Mouse (Mus musculus): ENCODE measurements around the gene Gorab. TPM values are rescaled to one million over a fixed set of nuclear protein-coding genes. Genes with fewer than 3 reads are reported as not detected.

Gorab gene
- polyA plus RNA-seq, 1 experiment = 2.2 TPM

DNA sequence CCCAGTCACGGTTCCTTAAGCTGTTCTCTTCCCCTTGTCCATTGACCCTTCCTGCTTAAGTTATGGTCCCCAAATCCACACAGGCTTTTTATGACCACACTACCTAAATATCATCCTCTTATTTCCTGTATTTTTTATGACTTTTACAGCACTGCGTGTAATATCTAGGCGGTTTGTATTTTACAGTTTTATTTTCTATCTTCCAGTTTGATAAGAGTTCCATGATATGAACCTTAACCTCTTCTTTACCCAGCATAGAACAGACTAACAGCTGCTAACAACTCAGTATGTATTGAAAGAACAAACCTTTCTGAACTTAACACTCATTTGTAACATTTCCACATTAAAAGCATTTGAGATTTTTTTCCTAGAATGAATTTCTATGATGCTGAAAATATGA is 2.7 kb upstream of the Gorab start:
- no peak for TF ChIP-seq POLR2A (IDR thresholded peaks at IDR 0.05; ENCODE audit: control insufficient read depth, extremely low read depth, insufficient read depth, low read length, poor library complexity)
- TF ChIP-seq CTCF (IDR thresholded peaks at IDR 0.05; ENCODE audit: borderline replicate concordance, control insufficient read depth, extremely low read depth, insufficient read depth, low read length, poor library complexity) = no peak
- H3K27ac ChIP-seq (ENCODE audit: control insufficient read depth, insufficient read depth, low read length) = no peak overlapping the region
- H3K27me3 ChIP-seq (ENCODE audit: control insufficient read depth, insufficient read depth, low read length) = no peaks in the 10 kb centered on the region
- no peak overlapping the region for H3K4me3 ChIP-seq (ENCODE audit: control insufficient read depth, insufficient read depth, low read length)
- no peaks in the 10 kb centered on the region for H3K36me3 ChIP-seq (ENCODE audit: control insufficient read depth, insufficient read depth, low read length)
- no peak for DNase-seq
- 88% methylated on average over 3 of the region's 3 CpGs for WGBS
- 0 out of 2 replicates have a peak, but pooled peaks cover 3% of the 10 kb centered on the region for H3K4me1 ChIP-seq (replicated peaks; ENCODE audit: control insufficient read depth, insufficient read depth, low read length)

- Histone ChIP-seq H3K36me3 (ENCODE audit: control insufficient read depth, insufficient read depth, low read length) (peaks cover 18% of the 10 kb centered on the region), H3K27ac (ENCODE audit: control insufficient read depth, insufficient read depth, low read length) (no peak overlapping the region), H3K27me3 (ENCODE audit: control insufficient read depth, insufficient read depth, low read length) (no peaks in the 10 kb centered on the region), H3K4me1 (replicated peaks; ENCODE audit: control insufficient read depth, insufficient read depth, low read length) (no peaks in the 10 kb centered on the region), H3K4me3 (ENCODE audit: control insufficient read depth, insufficient read depth, low read length) (no peak overlapping the region)
- DNase-seq = no peak
- 92% methylated on average over 6 of the region's 6 CpGs for WGBS
- TF ChIP-seq CTCF (IDR thresholded peaks at IDR 0.05; ENCODE audit: borderline replicate concordance, control insufficient read depth, extremely low read depth, insufficient read depth, low read length, poor library complexity) = no peak
- no peak for TF ChIP-seq POLR2A (IDR thresholded peaks at IDR 0.05; ENCODE audit: control insufficient read depth, extremely low read depth, insufficient read depth, low read length, poor library complexity)
Measured at GRCm38 (mm10) chr1:163391321-163391720, 12.1 kb downstream of the Gorab start.

DNA sequence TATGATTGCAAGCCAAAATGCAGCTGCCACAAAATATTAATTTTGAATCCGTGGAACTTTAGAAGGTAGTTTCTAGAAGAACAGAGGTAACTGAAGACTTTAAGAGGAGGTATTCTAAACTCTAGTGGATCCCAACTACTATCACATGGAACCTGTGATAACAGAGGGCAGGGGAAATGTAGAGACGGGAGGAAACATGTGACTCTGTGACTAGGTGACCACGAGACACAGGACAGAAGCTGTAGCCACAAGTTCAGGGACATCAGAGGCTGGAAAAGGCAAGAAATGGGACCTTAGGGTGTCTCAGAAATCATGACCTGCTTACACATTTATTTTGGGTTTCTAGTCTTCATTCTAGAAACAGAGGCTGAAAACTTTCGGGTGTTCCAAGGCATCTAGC is 13.4 kb downstream of the Gorab start:
- TF ChIP-seq CTCF (IDR thresholded peaks at IDR 0.05; ENCODE audit: borderline replicate concordance, control insufficient read depth, extremely low read depth, insufficient read depth, low read length, poor library complexity) (no peak), POLR2A (IDR thresholded peaks at IDR 0.05; ENCODE audit: control insufficient read depth, extremely low read depth, insufficient read depth, low read length, poor library complexity) (no peak)
- Histone ChIP-seq H3K4me3 (ENCODE audit: control insufficient read depth, insufficient read depth, low read length) (no peak overlapping the region), H3K36me3 (ENCODE audit: control insufficient read depth, insufficient read depth, low read length) (peaks cover 25% of the 10 kb centered on the region), H3K4me1 (replicated peaks; ENCODE audit: control insufficient read depth, insufficient read depth, low read length) (no peaks in the 10 kb centered on the region), H3K27ac (ENCODE audit: control insufficient read depth, insufficient read depth, low read length) (no peak overlapping the region), H3K27me3 (ENCODE audit: control insufficient read depth, insufficient read depth, low read length) (no peaks in the 10 kb centered on the region)
- WGBS = 88% methylated on average over 4 of the region's 4 CpGs
- DNase-seq = no peak

GRCm38 (mm10) chr1:163386196-163386595 is 17.3 kb downstream of the Gorab start:
- Histone ChIP-seq H3K36me3 (ENCODE audit: control insufficient read depth, insufficient read depth, low read length) (peaks cover 12% of the 10 kb centered on the region), H3K27ac (ENCODE audit: control insufficient read depth, insufficient read depth, low read length) (no peak overlapping the region), H3K4me1 (replicated peaks; ENCODE audit: control insufficient read depth, insufficient read depth, low read length) (no peaks in the 10 kb centered on the region), H3K4me3 (ENCODE audit: control insufficient read depth, insufficient read depth, low read length) (no peak overlapping the region), H3K27me3 (ENCODE audit: control insufficient read depth, insufficient read depth, low read length) (no peaks in the 10 kb centered on the region)
- TF ChIP-seq POLR2A (IDR thresholded peaks at IDR 0.05; ENCODE audit: control insufficient read depth, extremely low read depth, insufficient read depth, low read length, poor library complexity) (no peak), CTCF (IDR thresholded peaks at IDR 0.05; ENCODE audit: borderline replicate concordance, control insufficient read depth, extremely low read depth, insufficient read depth, low read length, poor library complexity) (no peak)
- DNase-seq = no peak
- 92% methylated on average over 9 of the region's 9 CpGs for WGBS

DNA sequence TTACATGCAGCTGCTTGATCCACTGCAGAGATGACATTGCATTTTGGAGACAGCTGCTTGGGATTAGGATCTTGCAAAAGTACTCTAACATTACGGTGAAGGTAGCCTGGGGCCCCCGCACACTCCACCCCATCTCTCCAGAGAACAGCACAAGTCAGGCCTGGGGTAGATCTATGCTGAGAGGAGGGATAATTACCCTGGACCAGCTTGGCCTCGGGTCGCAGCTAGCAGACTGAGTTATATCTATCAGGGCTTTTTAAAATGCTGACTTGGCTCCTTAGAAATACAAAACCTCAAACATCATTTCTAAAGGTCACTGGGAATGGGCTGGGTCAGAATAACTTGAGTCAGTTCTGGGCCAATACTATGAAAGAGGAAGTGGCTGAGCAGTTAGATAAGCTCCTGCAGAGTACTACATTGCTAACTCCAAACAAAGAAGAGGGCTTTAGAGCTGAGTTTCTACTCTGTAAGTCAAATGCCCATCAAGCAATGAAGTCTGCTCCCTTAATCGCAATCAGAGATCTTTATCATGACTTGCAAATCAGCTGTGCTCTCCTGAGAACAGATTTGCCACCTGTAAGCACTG is 19.9 kb downstream of the Gorab start:
- Histone ChIP-seq H3K4me3 (ENCODE audit: control insufficient read depth, insufficient read depth, low read length) (no peak overlapping the region), H3K27me3 (ENCODE audit: control insufficient read depth, insufficient read depth, low read length) (no peaks in the 10 kb centered on the region), H3K4me1 (replicated peaks; ENCODE audit: control insufficient read depth, insufficient read depth, low read length) (no peaks in the 10 kb centered on the region), H3K36me3 (ENCODE audit: control insufficient read depth, insufficient read depth, low read length) (peaks cover 12% of the 10 kb centered on the region), H3K27ac (ENCODE audit: control insufficient read depth, insufficient read depth, low read length) (no peak overlapping the region)
- TF ChIP-seq POLR2A (IDR thresholded peaks at IDR 0.05; ENCODE audit: control insufficient read depth, extremely low read depth, insufficient read depth, low read length, poor library complexity) = no peak
- no peak for TF ChIP-seq CTCF (IDR thresholded peaks at IDR 0.05; ENCODE audit: borderline replicate concordance, control insufficient read depth, extremely low read depth, insufficient read depth, low read length, poor library complexity)
- DNase-seq = no peak
- 50% methylated on average over 5 of the region's 5 CpGs for WGBS

GRCm38 (mm10) chr1:163382048-163382719 is 21.3 kb downstream of the Gorab start:
- 94% methylated on average over 10 of the region's 10 CpGs for WGBS
- Histone ChIP-seq H3K27ac (ENCODE audit: control insufficient read depth, insufficient read depth, low read length) (no peak overlapping the region), H3K4me1 (replicated peaks; ENCODE audit: control insufficient read depth, insufficient read depth, low read length) (no peaks in the 10 kb centered on the region), H3K27me3 (ENCODE audit: control insufficient read depth, insufficient read depth, low read length) (no peaks in the 10 kb centered on the region), H3K4me3 (ENCODE audit: control insufficient read depth, insufficient read depth, low read length) (no peak overlapping the region), H3K36me3 (ENCODE audit: control insufficient read depth, insufficient read depth, low read length) (peaks cover 12% of the 10 kb centered on the region)
- TF ChIP-seq CTCF (IDR thresholded peaks at IDR 0.05; ENCODE audit: borderline replicate concordance, control insufficient read depth, extremely low read depth, insufficient read depth, low read length, poor library complexity) = no peak
- TF ChIP-seq POLR2A (IDR thresholded peaks at IDR 0.05; ENCODE audit: control insufficient read depth, extremely low read depth, insufficient read depth, low read length, poor library complexity) = no peak
- DNase-seq = no peak

All from thymus, adult 2 months (tissue).